Mouse (Mus musculus) adrenal gland, postnatal 4 days (tissue): ENCODE results near the gene Sdr9c7. TPM values are rescaled to one million over a fixed set of nuclear protein-coding genes. Genes with fewer than 3 reads are reported as not detected.

Experiments
- DNase-seq, 2 experiments: peaks; one replicate each; pipeline ENCODE4 v3.0.0; 2021 to 2022; ENCODE audit warnings: low spot score in 2 of 2, mixed read lengths in 2 of 2
- total RNA-seq, 2 experiments: library from RNA; stranded (reverse); gene quantifications; 2 replicates each; pipeline ENCODE4 v1.2.3; 2021

The Sdr9c7 gene
- total RNA-seq, 2 experiments from 2014 or later, result 0.25 TPM; not detected in 1

DNA sequence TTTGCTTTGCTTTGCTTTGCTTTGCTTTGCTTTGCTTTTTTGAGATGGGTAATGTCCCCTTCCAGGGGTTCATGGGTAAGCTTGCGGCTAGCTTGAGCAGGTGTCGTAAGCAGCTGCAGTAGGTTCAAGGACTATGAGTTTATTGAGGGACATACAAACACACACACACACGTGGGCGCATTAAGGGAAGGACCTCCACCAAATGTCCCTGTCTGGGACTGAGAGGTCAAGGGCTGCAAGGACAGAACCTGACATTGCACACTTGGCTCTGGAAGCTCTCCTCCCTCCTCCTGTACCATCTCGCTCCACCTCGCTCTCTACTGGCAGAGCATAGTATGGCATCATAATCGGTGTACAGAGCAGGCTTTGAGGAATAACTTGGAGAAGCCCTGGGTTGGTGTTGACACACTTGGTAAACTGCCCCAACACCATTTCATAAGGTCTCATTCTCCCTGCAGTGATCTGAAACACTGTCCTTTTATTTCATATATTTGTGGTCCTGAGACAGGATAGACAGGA lies 60.9 kb downstream of the Sdr9c7 start:
- no peak for DNase-seq

Other genes with a start within 250 kb of the Sdr9c7 start
- gene Nemp1, start 231.6 kb upstream of the Sdr9c7 start, total RNA-seq, result 10 to 100 TPM; 11.6 to 13.2 TPM
- gene Nab2, start 229.9 kb upstream of the Sdr9c7 start, total RNA-seq, result 10 to 100 TPM; 22.8 to 24.4 TPM
- gene Myo1a, start 193.3 kb upstream of the Sdr9c7 start, total RNA-seq, result 1 to 10 TPM; 1.6 to 2.1 TPM
- gene Tac2, start 174.0 kb upstream of the Sdr9c7 start, total RNA-seq, result under 1 TPM in 1 of 2 experiments, not detected in 1; 0.48 TPM
- gene Zbtb39, start 159.0 kb upstream of the Sdr9c7 start, total RNA-seq, result 10 to 100 TPM; 16.2 to 17.4 TPM
- 10 to 100 TPM; 13.7 to 17.4 TPM for gene Gpr182, start 146.8 kb upstream of the Sdr9c7 start, total RNA-seq
- 1 to 10 TPM; 1.3 to 1.9 TPM for gene Rdh1, start 138.8 kb upstream of the Sdr9c7 start, total RNA-seq
- 1 to 10 TPM; 2.3 to 2.5 TPM for gene Rdh16f1, start 138.7 kb upstream of the Sdr9c7 start, total RNA-seq
- gene Rdh9, start 122.1 kb upstream of the Sdr9c7 start, total RNA-seq, result 1 to 10 TPM in 1 of 2 experiments, not detected in 1; 4.3 TPM
- 1 to 10 TPM in 1 of 2 experiments, under 1 TPM in 1; 0.28 to 2.1 TPM for gene Rdh16, start 97.4 kb upstream of the Sdr9c7 start, total RNA-seq
- gene Rdh19, start 48.6 kb upstream of the Sdr9c7 start, total RNA-seq, result 1 to 10 TPM in 1 of 2 experiments, under 1 TPM in 1; 0.23 to 7.3 TPM
- under 1 TPM; 0.82 to 0.90 TPM for gene Rdh16f2, start 32.0 kb upstream of the Sdr9c7 start, total RNA-seq
- 10 to 100 TPM in 1 of 2 experiments, under 1 TPM in 1; 0.95 to 46.8 TPM for gene Rdh7, start 9.7 kb upstream of the Sdr9c7 start, total RNA-seq
- gene Hsd17b6, start 109.1 kb downstream of the Sdr9c7 start, total RNA-seq, result 1 to 10 TPM in 1 of 2 experiments, under 1 TPM in 1; 0.22 to 8.9 TPM
- 10 to 100 TPM; 22.3 to 26.6 TPM for gene Prim1, start 116.7 kb downstream of the Sdr9c7 start, total RNA-seq
- gene Naca, start 137.1 kb downstream of the Sdr9c7 start, total RNA-seq, result 100 to 1,000 TPM; 823 to 829 TPM
- 100 to 1,000 TPM; 152 to 160 TPM for gene Ptges3, start 160.4 kb downstream of the Sdr9c7 start, total RNA-seq
- gene Atp5b, start 184.8 kb downstream of the Sdr9c7 start, total RNA-seq, result 1,000 to 10,000 TPM; 2,157 to 2,362 TPM
- 10 to 100 TPM; 70.6 to 72.2 TPM for gene Baz2a, start 193.1 kb downstream of the Sdr9c7 start, total RNA-seq